Mouse (Mus musculus) CH12.LX (cell line): Measurements from ENCODE around the gene Gab1. TPM values are rescaled to one million over a fixed set of nuclear protein-coding genes. Genes with fewer than 3 reads are reported as not detected.

Experiments
- DNase-seq: peaks from one replicate; pipeline ENCODE4 v3.0.0-alpha.2; 2013; ENCODE audit errors: extremely low read depth
- H3K27ac ChIP-seq: 2 replicates; pipeline ENCODE4 v1.5.1; 2012; ENCODE audit warnings: low read depth, mild to moderate bottlenecking, control low read depth, moderate library complexity; ENCODE audit not compliant: insufficient read depth
- H3K27me3 ChIP-seq: replicated peaks from 2 replicates; pipeline ENCODE3; 2012; ENCODE audit warnings: inconsistent platforms
- H3K36me3 ChIP-seq, 2 experiments: replicated peaks in 1 of 2; 2 replicates each; pipeline versions ENCODE3 to v1.6.1; 2012; ENCODE audit warnings: inconsistent platforms in 1 of 2, low read length in 1 of 2, mild to moderate bottlenecking in 1 of 2, mixed read lengths in 1 of 2, moderate library complexity in 1 of 2; ENCODE audit not compliant: control insufficient read depth in 1 of 2, insufficient read depth in 1 of 2
- H3K4me1 ChIP-seq, 2 experiments: 2 replicates each; pipeline ENCODE4 v1.6.1; 2012; ENCODE audit warnings: inconsistent platforms in 1 of 2, moderate library complexity in 1 of 2; ENCODE audit not compliant: insufficient read depth in 2 of 2, control insufficient read depth in 1 of 2
- H3K4me2 ChIP-seq: 2 replicates; pipeline ENCODE4 v1.6.1; 2012; ENCODE audit warnings: low read depth, mild to moderate bottlenecking, control low read depth; ENCODE audit not compliant: poor library complexity, insufficient read depth, severe bottlenecking
- H3K4me3 ChIP-seq, 3 experiments: fragments of 150-350 bp in 1 of 3; sonication (generic) in 1 of 3; replicated peaks in 1 of 3; 2 replicates each; pipeline versions ENCODE3 to v1.5.1; 2011 to 2012; ENCODE audit warnings: low read depth in 2 of 3, low read length in 2 of 3, mild to moderate bottlenecking in 2 of 3, moderate library complexity in 2 of 3, control low read depth in 1 of 3, improper control_type of control experiment in 1 of 3, inconsistent platforms in 1 of 3, mixed read lengths in 1 of 3; ENCODE audit not compliant: poor library complexity in 1 of 3
- H3K79me2 ChIP-seq: replicated peaks from 2 replicates; pipeline ENCODE4 v1.6.1; 2012; ENCODE audit warnings: mild to moderate bottlenecking, moderate library complexity; ENCODE audit not compliant: control insufficient read depth, poor library complexity, insufficient read depth, severe bottlenecking; ENCODE audit errors: extremely low read depth
- H3K9ac ChIP-seq: 2 replicates; pipeline ENCODE4 v1.6.1; 2012; ENCODE audit warnings: low read depth, mild to moderate bottlenecking, control low read depth, moderate library complexity; ENCODE audit not compliant: insufficient read depth
- H3K9me3 ChIP-seq: replicated peaks from 2 replicates; pipeline ENCODE3; 2012; ENCODE audit warnings: low read length, inconsistent platforms, mixed read lengths
- BHLHE40 ChIP-seq: IDR thresholded peaks from 2 replicates; pipeline ENCODE4 v1.6.1; 2011; ENCODE audit warnings: mild to moderate bottlenecking, low read depth, low read length, improper control_type of control experiment
- CHD2 ChIP-seq: IDR thresholded peaks from 2 replicates; pipeline ENCODE4 v1.6.1; 2011; ENCODE audit warnings: low read length, improper control_type of control experiment
- E2F4 ChIP-seq: IDR thresholded peaks from 2 replicates; pipeline ENCODE4 v1.6.1; 2011; ENCODE audit warnings: low read depth, low read length, improper control_type of control experiment; ENCODE audit not compliant: insufficient replicate concordance
- EP300 ChIP-seq: IDR thresholded peaks from 2 replicates; pipeline ENCODE4 v1.6.1; 2011; ENCODE audit warnings: low read length, improper control_type of control experiment
- GABPA ChIP-seq: IDR thresholded peaks from 2 replicates; pipeline ENCODE4 v1.6.1; 2012; ENCODE audit warnings: low read depth, low read length, improper control_type of control experiment, inconsistent platforms; ENCODE audit not compliant: insufficient replicate concordance
- HCFC1 ChIP-seq: IDR thresholded peaks from 2 replicates; pipeline ENCODE4 v1.6.1; 2012; ENCODE audit warnings: low read depth, mild to moderate bottlenecking, inconsistent platforms, low read length, improper control_type of control experiment
- JUND ChIP-seq: conservative IDR thresholded peaks from 2 replicates; pipeline ENCODE4 v1.6.1; 2011; ENCODE audit warnings: low read depth, low read length, improper control_type of control experiment
- MAX ChIP-seq: IDR thresholded peaks from 2 replicates; pipeline ENCODE4 v1.6.1; 2011; ENCODE audit warnings: low read length, improper control_type of control experiment
- MAZ ChIP-seq: IDR thresholded peaks from 2 replicates; pipeline ENCODE4 v1.6.1; 2012; ENCODE audit warnings: low read depth, mild to moderate bottlenecking, inconsistent platforms, low read length, improper control_type of control experiment, moderate library complexity
- MXI1 ChIP-seq: IDR thresholded peaks from 2 replicates; pipeline ENCODE4 v1.6.1; 2011; ENCODE audit warnings: mild to moderate bottlenecking, low read depth, low read length, improper control_type of control experiment
- MYC ChIP-seq: IDR thresholded peaks from 2 replicates; pipeline ENCODE4 v1.6.1; 2011; ENCODE audit warnings: low read depth, mild to moderate bottlenecking, improper control_type of control experiment, low read length
- NRF1 ChIP-seq: IDR thresholded peaks from 2 replicates; pipeline ENCODE4 v1.6.1; 2014; ENCODE audit warnings: low read depth, mild to moderate bottlenecking, inconsistent platforms, low read length, improper control_type of control experiment, moderate library complexity
- POLR2AphosphoS2 ChIP-seq: IDR thresholded peaks from 2 replicates; pipeline ENCODE4 v1.6.1; 2011; ENCODE audit warnings: low read depth, low read length, improper control_type of control experiment
- RAD21 ChIP-seq: IDR thresholded peaks from 2 replicates; pipeline ENCODE4 v1.6.1; 2011; ENCODE audit warnings: low read depth, mild to moderate bottlenecking, low read length, improper control_type of control experiment, moderate library complexity
- RCOR1 ChIP-seq: conservative IDR thresholded peaks from 2 replicates; pipeline ENCODE4 v1.6.1; 2012; ENCODE audit warnings: low read depth, mild to moderate bottlenecking, inconsistent platforms, low read length, improper control_type of control experiment
- SIN3A ChIP-seq: IDR thresholded peaks from 2 replicates; pipeline ENCODE4 v1.6.1; 2012; ENCODE audit warnings: low read length, improper control_type of control experiment, inconsistent platforms
- SMC3 ChIP-seq: IDR thresholded peaks from 2 replicates; pipeline ENCODE4 v1.6.1; 2011; ENCODE audit warnings: low read depth, low read length, improper control_type of control experiment
- TBP ChIP-seq: conservative IDR thresholded peaks from 2 replicates; pipeline ENCODE4 v1.6.1; 2011; ENCODE audit warnings: low read depth, low read length, improper control_type of control experiment
- USF2 ChIP-seq: conservative IDR thresholded peaks from 2 replicates; pipeline ENCODE4 v1.6.1; 2011; ENCODE audit warnings: low read depth, low read length, improper control_type of control experiment
- ZC3H11A ChIP-seq: IDR thresholded peaks from 2 replicates; pipeline ENCODE4 v1.6.1; 2012; ENCODE audit warnings: low read depth, mild to moderate bottlenecking, inconsistent platforms, low read length, improper control_type of control experiment
- ZKSCAN1 ChIP-seq: IDR thresholded peaks from 2 replicates; pipeline ENCODE4 v1.6.1; 2012; ENCODE audit warnings: low read depth, inconsistent platforms, low read length, improper control_type of control experiment, borderline replicate concordance
- ZMIZ1 ChIP-seq: IDR thresholded peaks from 2 replicates; pipeline ENCODE4 v1.6.1; 2012; ENCODE audit warnings: low read depth, mild to moderate bottlenecking, inconsistent platforms, low read length, improper control_type of control experiment
- dilution Hi-C: fragments of 300-500 bp; cut with MboI; formaldehyde crosslinking; loops from 2 replicates; pipeline ENCODE4 v1.14.3; 2020; ENCODE audit warnings: low sequenced_read_pairs; ENCODE audit not compliant: extremely low pct_unique_long_range_greater_than_20kb, extremely low pct_ligation_motif_present
- in situ Hi-C: fragments of 300-500 bp; cut with MboI; formaldehyde crosslinking; loops from 3 replicates; pipeline ENCODE4 v1.14.3; 2019; ENCODE audit warnings: low sequenced_read_pairs, low pct_ligation_motif_present, low pct_unique_long_range_greater_than_20kb, mixed read lengths
- polyA plus RNA-seq: library from polyadenylated mRNA; unstranded; fragments of >175 nt; gene quantifications from 2 replicates; pipeline ENCODE4 v1.2.1, GENCODE M21; 2012; ENCODE audit warnings: low read depth; ENCODE audit not compliant: insufficient read length
- total RNA-seq, 2 experiments: library from RNA; depleted of rRNA; stranded (reverse); fragments of 300-350 nt in 1 of 2; fragments of >200 nt in 1 of 2; gene quantifications; 2 replicates each; pipeline ENCODE4 v1.2.3; 2012 to 2014

The Gab1 gene
- total and polyA plus RNA-seq, 3 experiments: 0.08 TPM; not detected in 2

- Histone ChIP-seq H3K27ac (no peak overlapping the region), H3K4me2 (no peak overlapping the region), H3K36me3 (no peaks in the 10 kb centered on the region), H3K79me2 (no peaks in the 10 kb centered on the region), H3K9ac (no peak overlapping the region), H3K9me3 (no peaks in the 10 kb centered on the region), H3K4me3 (no peak overlapping the region), H3K27me3 (no peaks in the 10 kb centered on the region), H3K4me1 (no peaks in the 10 kb centered on the region)
- TF ChIP-seq CHD2 (no peak), RAD21 (no peak), USF2 (no peak), MAX (no peak), TBP (no peak), POLR2AphosphoS2 (no peak), NRF1 (no peak), MXI1 (no peak), EP300 (no peak), ZMIZ1 (no peak), RCOR1 (no peak), MAZ (no peak), E2F4 (no peak), ZKSCAN1 (no peak), MYC (no peak), GABPA (no peak), ZC3H11A (no peak), BHLHE40 (no peak), HCFC1 (no peak)
- in situ Hi-C loops (no loop called here), dilution Hi-C loops (no loop called here)
- no peak for DNase-seq
These were observed 28.1 kb upstream of the Gab1 start for GRCm38 (mm10) chr8:80908262-80908907.

GRCm38 (mm10) chr8:80902354-80902753 is 22.0 kb upstream of the Gab1 start:
- Histone ChIP-seq H3K79me2 (no peaks in the 10 kb centered on the region), H3K27me3 (no peaks in the 10 kb centered on the region), H3K4me2 (no peak overlapping the region), H3K9me3 (no peaks in the 10 kb centered on the region), H3K4me3 (no peak overlapping the region), H3K36me3 (no peaks in the 10 kb centered on the region), H3K4me1 (no peaks in the 10 kb centered on the region; a peak in 1 of 4 replicates), H3K27ac (no peak overlapping the region), H3K9ac (no peak overlapping the region)
- no peak for TF ChIP-seq SMC3
- TF ChIP-seq CHD2: no peak
- no peak for TF ChIP-seq SIN3A
- no peak for TF ChIP-seq MYC
- TF ChIP-seq ZMIZ1: no peak
- no peak for TF ChIP-seq JUND
- dilution Hi-C loops (no loop called here), in situ Hi-C loops (no loop called here)
- DNase-seq: no peak
